Mouse (Mus musculus): ENCODE measurements around the gene Nemp1. TPM values are rescaled to one million over a fixed set of nuclear protein-coding genes. Genes with fewer than 3 reads are reported as not detected.

Gene Nemp1
- polyA plus RNA-seq, 1 experiment from 2014 or later: 9.3 TPM

DNA sequence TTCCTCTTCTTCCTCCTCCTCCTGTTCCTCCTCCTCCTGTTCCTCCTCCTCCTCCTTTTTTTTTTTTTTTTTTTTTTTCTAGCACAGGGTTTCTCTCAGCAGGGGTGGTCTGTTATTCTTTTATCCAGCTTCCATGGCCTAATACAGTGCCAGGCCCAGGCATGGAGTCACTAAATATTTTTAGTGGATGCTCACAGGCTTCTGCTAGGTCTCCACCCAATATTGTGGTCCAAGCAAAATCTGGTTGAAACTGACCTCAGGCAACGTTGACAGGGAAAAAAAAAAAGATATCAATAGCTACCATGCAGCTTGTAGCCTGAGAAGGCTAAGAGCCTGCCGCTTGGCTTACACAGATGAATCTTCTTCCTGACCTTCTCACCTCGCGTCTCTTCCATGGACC lies 44.0 kb upstream of the Nemp1 start:
- 70% methylated on average over 4 of the region's 4 CpGs for WGBS
- Histone ChIP-seq H3K36me3 (ENCODE audit: control insufficient read depth, insufficient read depth, low read length) (no peaks in the 10 kb centered on the region), H3K4me3 (ENCODE audit: low read depth, low read length) (no peak overlapping the region), H3K9me3 (ENCODE audit: control insufficient read depth, low read length) (no peaks in the 10 kb centered on the region; the same call in 1 of the 2 replicates), H3K9ac (ENCODE audit: low read depth, low read length) (no peak overlapping the region), H3K4me2 (replicated peaks; ENCODE audit: low read depth, low read length) (no peak overlapping the region), H3K27ac (ENCODE audit: low read depth, low read length) (0 out of 2 replicates have a peak overlapping the region, but pooled peaks have one; percentile 40), H3K27me3 (ENCODE audit: control insufficient read depth, insufficient read depth, low read length) (no peaks in the 10 kb centered on the region), H3K4me1 (replicated peaks; ENCODE audit: control insufficient read depth, insufficient read depth, low read length) (peaks cover 8% of the 10 kb centered on the region; the same call in 1 of the 2 replicates)
- no peak for ATAC-seq (ENCODE audit: low FRiP score)
- DNase-seq (ENCODE audit: low spot score): no peak

- no peak overlapping the region for H3K4me3 ChIP-seq (ENCODE audit: low read depth, low read length)
- H3K27ac ChIP-seq (ENCODE audit: low read depth, low read length): no peak overlapping the region
- H3K36me3 ChIP-seq (ENCODE audit: control insufficient read depth, insufficient read depth, low read length): no peaks in the 10 kb centered on the region
- DNase-seq (ENCODE audit: low spot score) (no peak), ATAC-seq (ENCODE audit: low FRiP score) (no peak)
- peaks cover 8% of the 10 kb centered on the region; the same call in 1 of the 2 replicates for H3K4me1 ChIP-seq (replicated peaks; ENCODE audit: control insufficient read depth, insufficient read depth, low read length)
- no peaks in the 10 kb centered on the region; the same call in 1 of the 2 replicates for H3K9me3 ChIP-seq (ENCODE audit: control insufficient read depth, low read length)
- no peak overlapping the region for H3K9ac ChIP-seq (ENCODE audit: low read depth, low read length)
- 94% methylated on average over 6 of the region's 6 CpGs for WGBS
- no peaks in the 10 kb centered on the region for H3K27me3 ChIP-seq (ENCODE audit: control insufficient read depth, insufficient read depth, low read length)
- H3K4me2 ChIP-seq (replicated peaks; ENCODE audit: low read depth, low read length): no peak overlapping the region
These were observed 43.1 kb upstream of the Nemp1 start for GRCm38 (mm10) chr10:127623439-127624216.

GRCm38 (mm10) chr10:127626433-127626832 lies 40.3 kb upstream of the Nemp1 start:
- Histone ChIP-seq H3K4me3 (ENCODE audit: low read depth, low read length) (no peak overlapping the region), H3K27me3 (ENCODE audit: control insufficient read depth, insufficient read depth, low read length) (no peaks in the 10 kb centered on the region), H3K9ac (ENCODE audit: low read depth, low read length) (no peak overlapping the region), H3K36me3 (ENCODE audit: control insufficient read depth, insufficient read depth, low read length) (no peaks in the 10 kb centered on the region), H3K4me1 (replicated peaks; ENCODE audit: control insufficient read depth, insufficient read depth, low read length) (no peaks in the 10 kb centered on the region), H3K4me2 (replicated peaks; ENCODE audit: low read depth, low read length) (no peak overlapping the region), H3K9me3 (ENCODE audit: control insufficient read depth, low read length) (no peaks in the 10 kb centered on the region; the same call in 1 of the 2 replicates), H3K27ac (ENCODE audit: low read depth, low read length) (no peak overlapping the region)
- ATAC-seq (ENCODE audit: low FRiP score) (no peak), DNase-seq (ENCODE audit: low spot score) (peak; percentile 49)
- 84% methylated on average over 3 of the region's 3 CpGs for WGBS

GRCm38 (mm10) chr10:127631261-127632214 lies 35.2 kb upstream of the Nemp1 start:
- Histone ChIP-seq H3K4me1 (replicated peaks; ENCODE audit: control insufficient read depth, insufficient read depth, low read length) (no peaks in the 10 kb centered on the region), H3K4me2 (replicated peaks; ENCODE audit: low read depth, low read length) (no peak overlapping the region), H3K27me3 (ENCODE audit: control insufficient read depth, insufficient read depth, low read length) (no peaks in the 10 kb centered on the region), H3K36me3 (ENCODE audit: control insufficient read depth, insufficient read depth, low read length) (no peaks in the 10 kb centered on the region), H3K4me3 (ENCODE audit: low read depth, low read length) (no peak overlapping the region), H3K27ac (ENCODE audit: low read depth, low read length) (no peak overlapping the region), H3K9ac (ENCODE audit: low read depth, low read length) (no peak overlapping the region), H3K9me3 (ENCODE audit: control insufficient read depth, low read length) (no peaks in the 10 kb centered on the region; the same call in 1 of the 2 replicates)
- DNase-seq (ENCODE audit: low spot score) (no peak), ATAC-seq (ENCODE audit: low FRiP score) (no peak)
- WGBS: 86% methylated on average over 10 of the region's 10 CpGs

DNA sequence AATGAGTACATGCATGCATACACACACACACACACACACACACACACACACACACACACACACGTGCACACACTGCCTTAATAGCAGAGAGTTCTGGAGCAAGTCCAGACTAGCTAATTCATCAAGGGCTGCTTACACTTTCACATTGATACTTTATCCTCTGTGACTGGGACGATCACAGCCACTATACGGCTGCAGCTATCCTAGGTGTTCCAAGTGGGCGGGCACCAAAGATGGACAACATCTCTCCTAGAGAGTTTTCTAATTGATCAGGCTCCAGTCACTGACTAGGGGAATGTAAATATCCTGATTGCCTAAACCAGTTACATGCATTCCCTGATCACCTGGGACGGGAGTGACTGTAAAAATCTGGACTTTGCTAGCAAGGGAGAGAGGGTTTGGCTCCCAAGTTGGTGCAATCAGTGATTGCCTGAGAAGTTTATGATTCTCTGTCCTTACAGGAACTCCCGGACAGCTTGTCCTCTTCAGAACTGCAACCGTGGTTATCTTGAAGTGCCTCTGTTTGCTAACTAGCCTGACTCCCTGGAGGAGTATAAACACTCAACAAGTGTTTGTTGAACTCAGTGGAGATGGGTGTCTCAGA lies 33.9 kb upstream of the Nemp1 start:
- H3K4me1 ChIP-seq (replicated peaks; ENCODE audit: control insufficient read depth, insufficient read depth, low read length): no peaks in the 10 kb centered on the region
- DNase-seq (ENCODE audit: low spot score): no peak
- no peaks in the 10 kb centered on the region for H3K9me3 ChIP-seq (ENCODE audit: control insufficient read depth, low read length)
- no peak overlapping the region for H3K4me3 ChIP-seq (ENCODE audit: low read depth, low read length)
- no peak overlapping the region for H3K4me2 ChIP-seq (replicated peaks; ENCODE audit: low read depth, low read length)
- H3K27ac ChIP-seq (ENCODE audit: low read depth, low read length): no peak overlapping the region
- H3K36me3 ChIP-seq (ENCODE audit: control insufficient read depth, insufficient read depth, low read length): no peaks in the 10 kb centered on the region
- 78% methylated on average over 7 of the region's 7 CpGs for WGBS
- ATAC-seq (ENCODE audit: low FRiP score): no peak
- no peaks in the 10 kb centered on the region for H3K27me3 ChIP-seq (ENCODE audit: control insufficient read depth, insufficient read depth, low read length)
- no peak overlapping the region for H3K9ac ChIP-seq (ENCODE audit: low read depth, low read length)

- H3K4me1 ChIP-seq (replicated peaks; ENCODE audit: control insufficient read depth, insufficient read depth, low read length): peaks cover 11% of the 10 kb centered on the region
- no peak overlapping the region for H3K9ac ChIP-seq (ENCODE audit: low read depth, low read length)
- peaks cover 21% of the 10 kb centered on the region for H3K27me3 ChIP-seq (ENCODE audit: control insufficient read depth, insufficient read depth, low read length)
- H3K4me3 ChIP-seq (ENCODE audit: low read depth, low read length): no peak overlapping the region
- H3K9me3 ChIP-seq (ENCODE audit: control insufficient read depth, low read length): no peaks in the 10 kb centered on the region
- no peak overlapping the region for H3K4me2 ChIP-seq (replicated peaks; ENCODE audit: low read depth, low read length)
- no peak overlapping the region for H3K27ac ChIP-seq (ENCODE audit: low read depth, low read length)
- ATAC-seq (ENCODE audit: low FRiP score): no peak
- no peak for DNase-seq (ENCODE audit: low spot score)
- 70% methylated on average over 5 of the region's 5 CpGs for WGBS
- H3K36me3 ChIP-seq (ENCODE audit: control insufficient read depth, insufficient read depth, low read length): no peaks in the 10 kb centered on the region
These were observed 26.3 kb upstream of the Nemp1 start for GRCm38 (mm10) chr10:127640421-127640820.

DNA sequence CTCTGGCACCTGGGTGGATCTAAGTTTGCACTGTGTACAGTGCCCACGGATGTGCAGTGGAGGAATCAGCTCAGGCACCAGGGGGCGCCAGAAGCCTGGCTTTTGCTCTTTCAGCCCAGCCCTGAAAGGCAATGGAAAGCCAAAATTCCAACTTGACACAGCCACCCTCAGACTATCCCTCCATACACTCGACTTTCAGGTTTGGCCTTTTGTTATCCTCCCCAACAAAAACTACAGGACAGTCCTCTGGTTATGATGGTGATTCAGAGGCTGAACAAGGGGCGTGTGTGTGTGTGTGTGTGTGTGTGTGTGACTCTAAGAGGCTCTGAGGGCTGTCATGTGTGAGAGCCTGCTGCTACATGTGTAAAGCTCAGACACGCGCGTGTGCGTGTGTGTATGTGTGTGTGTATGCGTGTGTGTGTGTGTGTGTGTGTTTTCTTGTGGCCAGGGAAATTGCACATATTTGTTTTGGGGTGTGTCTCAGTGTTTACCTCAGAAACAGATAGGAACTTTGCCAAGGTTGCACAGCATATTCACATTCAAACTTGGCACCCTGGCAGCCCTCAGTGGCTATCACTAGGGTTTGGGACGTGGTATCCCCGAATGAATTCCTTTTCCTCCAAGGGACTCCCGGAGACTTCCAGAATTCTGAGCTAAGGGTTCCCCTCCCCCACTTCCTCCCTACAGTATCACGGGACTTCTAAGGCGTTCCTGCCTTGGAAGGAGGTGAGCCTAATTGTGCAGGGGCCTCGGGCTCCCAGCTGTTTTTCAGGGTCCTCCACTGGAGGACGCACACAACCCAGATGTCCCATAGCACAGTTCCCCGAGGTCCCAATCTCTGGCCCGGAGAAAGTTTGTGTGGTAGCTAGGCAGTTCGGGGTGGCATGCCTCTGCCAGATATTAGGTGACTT lies 24.6 kb upstream of the Nemp1 start:
- Histone ChIP-seq H3K4me1 (replicated peaks; ENCODE audit: control insufficient read depth, insufficient read depth, low read length) (peaks cover 11% of the 10 kb centered on the region), H3K27ac (ENCODE audit: low read depth, low read length) (no peak overlapping the region), H3K4me2 (replicated peaks; ENCODE audit: low read depth, low read length) (peak overlapping the region; percentile 33), H3K4me3 (ENCODE audit: low read depth, low read length) (no peak overlapping the region), H3K27me3 (ENCODE audit: control insufficient read depth, insufficient read depth, low read length) (peaks cover 21% of the 10 kb centered on the region), H3K36me3 (ENCODE audit: control insufficient read depth, insufficient read depth, low read length) (no peaks in the 10 kb centered on the region), H3K9ac (ENCODE audit: low read depth, low read length) (peak overlapping the region; percentile 37; the same call in 1 of the 2 replicates), H3K9me3 (ENCODE audit: control insufficient read depth, low read length) (no peaks in the 10 kb centered on the region)
- 8% methylated on average over 19 of the region's 19 CpGs for WGBS
- peak; percentile 90 for DNase-seq (ENCODE audit: low spot score)
- peak; percentile 75 for ATAC-seq (ENCODE audit: low FRiP score)

Measured in hindbrain, embryonic 11.5 days (tissue).